Mouse (Mus musculus): ENCODE measurements around the gene Atp5g2.

DNA sequence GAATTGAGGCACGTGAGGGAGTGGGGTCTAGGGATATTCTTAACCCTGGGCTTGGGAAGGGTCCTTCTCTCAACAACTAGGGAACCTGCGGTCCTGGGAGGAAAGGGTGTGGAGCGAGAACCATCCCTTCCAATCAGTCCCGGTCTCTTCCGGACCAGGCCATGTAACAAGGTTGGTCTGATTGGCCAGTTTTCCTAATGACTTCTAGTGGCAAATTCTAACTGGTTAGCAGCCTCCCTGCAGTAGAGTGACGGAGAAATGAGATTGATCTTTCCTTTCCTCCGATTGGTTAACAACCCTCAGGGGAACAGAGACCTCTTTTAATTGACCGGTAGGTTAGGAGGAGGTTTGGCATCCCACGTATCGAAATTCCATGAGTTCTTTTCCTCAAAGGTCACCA lies 1.4 kb upstream of the Atp5g2 start:
- TF ChIP-seq TCF12 (IDR thresholded peaks at IDR 0.05; ENCODE audit: low read depth, low read length) = no peak
- no peak for TF ChIP-seq ZNF384 (IDR thresholded peaks at IDR 0.05; ENCODE audit: low read depth, low read length)
- TF ChIP-seq USF2 (IDR thresholded peaks at IDR 0.05; ENCODE audit: borderline replicate concordance in 1 of 2, insufficient read depth in 1 of 2, low read depth in 1 of 2, low read length in 2 of 2) = no peak
- no peak for TF ChIP-seq POLR2AphosphoS2 (IDR thresholded peaks at IDR 0.05; ENCODE audit: low read length)
- no peak for TF ChIP-seq EP300 (IDR thresholded peaks at IDR 0.05; ENCODE audit: low read depth in 1 of 2, low read length in 2 of 2)
- no peak for TF ChIP-seq ZC3H11A (IDR thresholded peaks at IDR 0.05; ENCODE audit: low read depth, low read length)
- no peak for TF ChIP-seq POLR2AphosphoS5 (IDR thresholded peaks at IDR 0.05; ENCODE audit: borderline replicate concordance, low read depth, low read length)
- TF ChIP-seq CTCF (IDR thresholded peaks at IDR 0.05 in 2 of 3, conservative IDR thresholded peaks at IDR 0.05 in 1 of 3; ENCODE audit: control insufficient read depth in 1 of 3, insufficient read depth in 1 of 3, low read depth in 2 of 3, low read length in 3 of 3, poor library complexity in 1 of 3, severe bottlenecking in 1 of 3) = no peak
- TF ChIP-seq GATA1 (IDR thresholded peaks at IDR 0.05; ENCODE audit: low read depth, low read length) = no peak
- no peak for TF ChIP-seq POLR2A (IDR thresholded peaks at IDR 0.05; ENCODE audit: control insufficient read depth in 1 of 2, insufficient read depth in 1 of 2, low read depth in 1 of 2, low read length in 2 of 2, poor library complexity in 1 of 2)
- no peak for TF ChIP-seq RAD21 (IDR thresholded peaks at IDR 0.05; ENCODE audit: low read depth, low read length)

All from MEL (cell line).